Mouse (Mus musculus): ENCODE data around the gene Pex11b. TPM values are rescaled to one million over a fixed set of nuclear protein-coding genes. Genes with fewer than 3 reads are reported as not detected.

Gene Pex11b
- 60.5 and 67.0 TPM in 2 replicates for polyA plus RNA-seq (2015; fragmentation: Nextera tagmentation; extraction: Ambion mirVana)

- H3K27me3 ChIP-seq (ENCODE audit: control insufficient read depth, insufficient read depth, low read depth, low read length): no peaks in the 10 kb centered on the region
- peak; percentile 89 for ATAC-seq
- peaks cover 17% of the 10 kb centered on the region for H3K36me3 ChIP-seq (ENCODE audit: control insufficient read depth, insufficient read depth, low read length)
These were observed at the start of gene Pex11b, which contains the start of gene Gm42957 for GRCm38 (mm10) chr3:96634928-96635879. Gene Pex11b (plus strand): TSS chr3:96635376. Gene Gm42957 (plus strand): TSS chr3:96635474.

GRCm38 (mm10) chr3:96590657-96591056 lies 44.5 kb upstream of the Pex11b start:
- Histone ChIP-seq H3K27me3 (ENCODE audit: control insufficient read depth, insufficient read depth, low read depth, low read length) (no peaks in the 10 kb centered on the region), H3K9ac (ENCODE audit: low read depth, low read length) (no peak overlapping the region), H3K4me3 (ENCODE audit: low read depth, low read length) (no peak overlapping the region), H3K4me1 (ENCODE audit: control insufficient read depth, insufficient read depth, low read length) (peaks cover 20% of the 10 kb centered on the region), H3K4me2 (ENCODE audit: low read length) (no peak overlapping the region), H3K9me3 (replicated peaks; ENCODE audit: control insufficient read depth, low read length, poor library complexity, severe bottlenecking) (no peaks in the 10 kb centered on the region), H3K27ac (ENCODE audit: low read length) (no peak overlapping the region), H3K36me3 (ENCODE audit: control insufficient read depth, insufficient read depth, low read length) (no peaks in the 10 kb centered on the region)
- 83% methylated on average over 4 of the region's 4 CpGs for WGBS
- no peak for ATAC-seq

More at GRCm38 (mm10) chr3:96634928-96635879, at the start of gene Pex11b, which contains the start of gene Gm42957:
- Histone ChIP-seq H3K4me1 (ENCODE audit: control insufficient read depth, insufficient read depth, low read length) (peaks cover 27% of the 10 kb centered on the region), H3K4me3 (ENCODE audit: low read depth, low read length) (peak within 1 kb of the TSS; percentile 95), H3K4me2 (ENCODE audit: low read length) (peak within 1 kb of the TSS; percentile 88), H3K9me3 (replicated peaks; ENCODE audit: control insufficient read depth, low read length, poor library complexity, severe bottlenecking) (no peaks in the 10 kb centered on the region), H3K27ac (ENCODE audit: low read length) (peak within 1 kb of the TSS; percentile 89), H3K9ac (ENCODE audit: low read depth, low read length) (peak within 1 kb of the TSS; percentile 98)
- 1% methylated on average over 58 of the region's 60 CpGs for WGBS

- Histone ChIP-seq H3K4me3 (ENCODE audit: low read depth, low read length) (peak overlapping the region; percentile 68), H3K9me3 (replicated peaks; ENCODE audit: control insufficient read depth, low read length, poor library complexity, severe bottlenecking) (no peaks in the 10 kb centered on the region), H3K36me3 (ENCODE audit: control insufficient read depth, insufficient read depth, low read length) (no peaks in the 10 kb centered on the region), H3K9ac (ENCODE audit: low read depth, low read length) (peak overlapping the region; percentile 78), H3K27me3 (ENCODE audit: control insufficient read depth, insufficient read depth, low read depth, low read length) (no peaks in the 10 kb centered on the region), H3K4me1 (ENCODE audit: control insufficient read depth, insufficient read depth, low read length) (peaks cover 33% of the 10 kb centered on the region), H3K27ac (ENCODE audit: low read length) (peak overlapping the region; percentile 83), H3K4me2 (ENCODE audit: low read length) (peak overlapping the region; percentile 95)
- no peak for ATAC-seq
- WGBS: 1% methylated on average over 10 of the region's 10 CpGs
These were observed 41.8 kb upstream of the Pex11b start for GRCm38 (mm10) chr3:96593374-96593773.

GRCm38 (mm10) chr3:96593790-96594560 lies 41.2 kb upstream of the Pex11b start, which contains the start of gene Polr3gl:
Gene Polr3gl (minus strand): TSS chr3:96594181.
- Histone ChIP-seq H3K9me3 (replicated peaks; ENCODE audit: control insufficient read depth, low read length, poor library complexity, severe bottlenecking) (no peaks in the 10 kb centered on the region), H3K27ac (ENCODE audit: low read length) (peak within 1 kb of the TSS; percentile 83), H3K4me1 (ENCODE audit: control insufficient read depth, insufficient read depth, low read length) (peaks cover 39% of the 10 kb centered on the region), H3K4me3 (ENCODE audit: low read depth, low read length) (peak within 1 kb of the TSS; percentile 68), H3K4me2 (ENCODE audit: low read length) (peak within 1 kb of the TSS; percentile 95), H3K9ac (ENCODE audit: low read depth, low read length) (peak within 1 kb of the TSS; percentile 78), H3K36me3 (ENCODE audit: control insufficient read depth, insufficient read depth, low read length) (no peaks in the 10 kb centered on the region), H3K27me3 (ENCODE audit: control insufficient read depth, insufficient read depth, low read depth, low read length) (no peaks in the 10 kb centered on the region)
- 0% methylated on average over 36 of the region's 38 CpGs for WGBS
- ATAC-seq: peak; percentile 86

GRCm38 (mm10) chr3:96594851-96595250 lies 40.3 kb upstream of the Pex11b start:
- Histone ChIP-seq H3K9ac (ENCODE audit: low read depth, low read length) (no peak overlapping the region), H3K27me3 (ENCODE audit: control insufficient read depth, insufficient read depth, low read depth, low read length) (no peaks in the 10 kb centered on the region), H3K36me3 (ENCODE audit: control insufficient read depth, insufficient read depth, low read length) (no peaks in the 10 kb centered on the region), H3K4me3 (ENCODE audit: low read depth, low read length) (no peak overlapping the region), H3K4me2 (ENCODE audit: low read length) (no peak overlapping the region), H3K27ac (ENCODE audit: low read length) (no peak overlapping the region), H3K9me3 (replicated peaks; ENCODE audit: control insufficient read depth, low read length, poor library complexity, severe bottlenecking) (no peaks in the 10 kb centered on the region), H3K4me1 (ENCODE audit: control insufficient read depth, insufficient read depth, low read length) (peaks cover 42% of the 10 kb centered on the region)
- WGBS: 80% methylated on average over 5 of the region's 5 CpGs
- ATAC-seq: no peak

GRCm38 (mm10) chr3:96595661-96596060 lies 39.5 kb upstream of the Pex11b start:
- H3K4me2 ChIP-seq (ENCODE audit: low read length): peak overlapping the region; percentile 85

GRCm38 (mm10) chr3:96596228-96596707 lies 38.9 kb upstream of the Pex11b start, which contains the start of gene Ankrd34a:
Gene Ankrd34a (plus strand): TSS chr3:96596636.
- Histone ChIP-seq H3K27ac (ENCODE audit: low read length) (peak within 1 kb of the TSS; percentile 66), H3K27me3 (ENCODE audit: control insufficient read depth, insufficient read depth, low read depth, low read length) (no peaks in the 10 kb centered on the region), H3K4me1 (ENCODE audit: control insufficient read depth, insufficient read depth, low read length) (peaks cover 47% of the 10 kb centered on the region), H3K36me3 (ENCODE audit: control insufficient read depth, insufficient read depth, low read length) (no peaks in the 10 kb centered on the region), H3K9ac (ENCODE audit: low read depth, low read length) (peak within 1 kb of the TSS; percentile 85), H3K4me3 (ENCODE audit: low read depth, low read length) (peak within 1 kb of the TSS; percentile 57), H3K9me3 (replicated peaks; ENCODE audit: control insufficient read depth, low read length, poor library complexity, severe bottlenecking) (no peaks in the 10 kb centered on the region), H3K4me2 (ENCODE audit: low read length) (peak within 1 kb of the TSS; percentile 85)
- WGBS: under 1% methylated on average over 22 of the region's 23 CpGs
- ATAC-seq: no peak

More at GRCm38 (mm10) chr3:96595661-96596060, 39.5 kb upstream of the Pex11b start:
- Histone ChIP-seq H3K9me3 (replicated peaks; ENCODE audit: control insufficient read depth, low read length, poor library complexity, severe bottlenecking) (no peaks in the 10 kb centered on the region), H3K4me1 (ENCODE audit: control insufficient read depth, insufficient read depth, low read length) (peaks cover 47% of the 10 kb centered on the region), H3K27ac (ENCODE audit: low read length) (peak overlapping the region; percentile 66), H3K36me3 (ENCODE audit: control insufficient read depth, insufficient read depth, low read length) (no peaks in the 10 kb centered on the region), H3K9ac (ENCODE audit: low read depth, low read length) (peak overlapping the region; percentile 85; the same call in 1 of the 2 replicates), H3K4me3 (ENCODE audit: low read depth, low read length) (peak overlapping the region; percentile 57), H3K27me3 (ENCODE audit: control insufficient read depth, insufficient read depth, low read depth, low read length) (no peaks in the 10 kb centered on the region)
- no peak for ATAC-seq
- 25% methylated on average over 6 of the region's 6 CpGs for WGBS

- H3K4me2 ChIP-seq (ENCODE audit: low read length): peak overlapping the region; percentile 85
- peak overlapping the region; percentile 57 for H3K4me3 ChIP-seq (ENCODE audit: low read depth, low read length)
- no peaks in the 10 kb centered on the region for H3K9me3 ChIP-seq (replicated peaks; ENCODE audit: control insufficient read depth, low read length, poor library complexity, severe bottlenecking)
- H3K27ac ChIP-seq (ENCODE audit: low read length): peak overlapping the region; percentile 66
- 0% methylated on average over 8 of the region's 12 CpGs for WGBS
- no peaks in the 10 kb centered on the region for H3K36me3 ChIP-seq (ENCODE audit: control insufficient read depth, insufficient read depth, low read length)
- H3K27me3 ChIP-seq (ENCODE audit: control insufficient read depth, insufficient read depth, low read depth, low read length): no peaks in the 10 kb centered on the region
- no peak for ATAC-seq
- peaks cover 49% of the 10 kb centered on the region for H3K4me1 ChIP-seq (ENCODE audit: control insufficient read depth, insufficient read depth, low read length)
- H3K9ac ChIP-seq (ENCODE audit: low read depth, low read length): peak overlapping the region; percentile 85
These were observed 38.3 kb upstream of the Pex11b start for GRCm38 (mm10) chr3:96596855-96597254.

All from midbrain, embryonic 16.5 days (tissue).